Mouse (Mus musculus) ES-Bruce4 (cell line): ENCODE data around the gene Tmem44.

ENCODE experiments used
- CTCF ChIP-seq: IDR thresholded peaks from one replicate; pipeline ENCODE4 v1.8.1; 2011; ENCODE audit warnings: low read depth, low read length
- EP300 ChIP-seq: IDR thresholded peaks from 2 replicates; pipeline ENCODE4 v1.6.1; 2011; ENCODE audit warnings: low read depth, low read length; ENCODE audit not compliant: insufficient read depth
- POLR2A ChIP-seq: IDR thresholded peaks from one replicate; pipeline ENCODE4 v1.8.1; 2011; ENCODE audit warnings: low read length; ENCODE audit not compliant: insufficient read depth

DNA sequence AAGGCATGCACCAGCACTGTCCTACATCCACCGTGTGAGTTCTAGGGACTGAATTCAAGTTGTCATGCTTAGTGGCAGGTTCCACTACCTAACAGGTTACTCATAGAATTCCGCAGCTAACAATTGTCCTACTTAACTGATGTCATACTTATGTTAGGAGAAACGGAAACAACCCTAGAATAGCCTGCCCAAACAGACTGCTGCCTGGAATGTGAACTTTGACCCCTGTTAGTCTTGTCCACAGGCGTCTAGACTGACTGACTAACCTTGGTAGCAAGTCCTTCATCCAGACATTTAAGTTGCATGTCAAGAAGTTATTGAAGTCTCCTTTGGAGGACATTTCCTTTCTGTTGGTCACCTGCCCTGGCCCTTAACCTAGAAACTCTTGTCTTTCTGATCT, 64.1 kb downstream of the Tmem44 start:
- TF ChIP-seq POLR2A (no peak), CTCF (no peak), EP300 (no peak)
